Mouse (Mus musculus): ENCODE results near the gene AU040320. TPM values are rescaled to one million over a fixed set of nuclear protein-coding genes. Genes with fewer than 3 reads are reported as not detected.

Gene AU040320
- total RNA-seq, 1 experiment from 2014 or later, result 36.4 TPM

GRCm38 (mm10) chr4:126840996-126841560, 87.7 kb downstream of the AU040320 start:
- ATAC-seq (ENCODE audit: extremely low read depth, insufficient number of reproducible peaks, low FRiP score, poor library complexity, severe bottlenecking), result no peak

DNA sequence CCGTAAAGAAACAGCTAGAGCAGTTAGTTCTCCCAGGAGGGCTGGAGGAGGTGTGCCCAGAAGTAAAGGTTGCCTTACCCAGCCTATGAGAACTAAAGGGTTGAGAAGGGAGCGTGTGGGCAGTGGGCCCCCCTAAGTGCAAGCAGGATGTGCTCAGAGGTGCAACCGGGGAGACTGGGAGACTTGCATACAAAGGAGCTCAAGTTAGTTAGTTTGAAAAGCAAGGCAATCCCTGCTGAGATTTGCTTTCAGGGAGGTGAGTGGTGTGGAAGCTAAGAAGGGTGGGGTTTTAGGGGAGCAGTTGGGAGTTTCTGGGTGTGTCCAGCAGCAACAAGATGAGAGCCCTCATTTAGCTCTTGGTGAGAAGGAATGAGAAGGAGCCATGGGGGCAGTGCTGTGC, 89.6 kb downstream of the AU040320 start:
- no peak for ATAC-seq (ENCODE audit: extremely low read depth, insufficient number of reproducible peaks, low FRiP score, poor library complexity, severe bottlenecking)

DNA sequence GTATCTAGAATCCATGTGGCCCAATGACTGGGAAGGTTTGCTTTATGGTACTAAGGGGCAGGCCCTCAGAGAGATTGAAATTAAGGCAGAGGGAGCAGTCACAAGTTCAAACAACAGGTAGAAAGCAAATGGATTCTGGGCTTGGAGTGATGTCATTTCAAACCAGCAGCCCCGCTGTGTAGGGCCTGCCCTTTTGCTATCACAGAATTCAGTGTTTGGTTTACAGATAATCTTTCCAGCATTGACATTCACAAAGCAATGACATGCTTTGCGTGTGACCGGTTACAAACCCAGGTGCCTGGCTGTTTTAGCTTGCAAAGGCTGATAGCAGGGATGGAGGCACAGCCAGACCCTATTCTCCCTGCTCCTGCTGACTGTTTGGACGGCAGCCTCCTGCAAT, 92.3 kb downstream of the AU040320 start:
- ATAC-seq (ENCODE audit: extremely low read depth, insufficient number of reproducible peaks, low FRiP score, poor library complexity, severe bottlenecking), result no peak

DNA sequence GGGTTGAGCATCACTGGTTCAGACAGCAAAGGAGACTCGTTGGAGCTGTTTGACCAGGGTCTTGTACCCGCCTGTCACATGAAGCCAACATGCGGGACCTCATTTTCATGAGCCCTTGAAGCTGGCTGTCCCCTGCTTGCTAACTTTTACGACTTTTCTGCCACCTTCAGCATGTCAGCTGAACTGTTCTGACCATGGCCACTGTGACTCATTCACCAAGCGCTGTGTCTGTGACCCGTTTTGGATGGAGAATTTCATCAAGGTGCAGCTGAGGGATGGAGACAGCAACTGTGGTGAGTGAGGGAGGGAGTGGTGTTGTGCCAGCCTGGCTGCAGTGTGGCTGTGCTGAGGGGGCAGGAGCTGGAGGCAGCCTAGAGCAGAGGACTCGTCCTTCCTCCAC, 93.6 kb downstream of the AU040320 start:
- no peak for ATAC-seq (ENCODE audit: extremely low read depth, insufficient number of reproducible peaks, low FRiP score, poor library complexity, severe bottlenecking)

DNA sequence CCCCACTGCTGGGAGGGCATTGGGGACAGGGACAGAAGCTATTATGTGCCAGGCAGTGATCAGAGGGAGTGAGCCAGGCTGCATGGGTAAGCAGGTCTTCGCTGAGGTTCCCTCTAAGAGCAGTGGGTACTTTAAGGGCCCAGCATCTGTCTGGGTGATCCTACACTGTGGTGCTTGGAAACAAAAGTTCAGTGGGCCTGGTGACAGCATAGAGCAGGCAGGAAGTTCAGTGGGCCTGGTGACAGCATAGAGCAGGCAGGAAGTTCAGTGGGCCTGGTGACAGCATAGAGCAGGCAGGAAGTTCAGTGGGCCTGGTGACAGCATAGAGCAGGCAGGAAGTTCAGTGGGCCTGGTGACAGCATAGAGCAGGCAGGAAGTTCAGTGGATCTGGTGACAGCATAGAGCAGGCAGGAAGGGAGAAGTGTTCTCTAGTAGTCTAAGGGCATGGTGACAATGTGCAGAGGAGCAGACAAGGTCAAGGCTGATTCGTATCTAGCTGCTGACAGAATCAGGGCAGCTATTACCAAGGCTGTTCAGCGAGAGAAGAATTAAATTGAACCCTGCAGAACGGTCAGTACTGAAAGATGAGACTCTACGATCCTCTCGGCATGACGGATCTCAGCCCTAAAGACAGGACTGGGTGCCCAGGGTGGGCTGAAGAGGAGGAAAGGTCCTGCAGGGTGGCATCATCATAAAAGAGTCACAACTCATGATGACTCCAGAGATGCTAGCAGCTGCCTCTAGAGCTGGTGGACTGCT, 96.9 kb downstream of the AU040320 start:
- ATAC-seq (ENCODE audit: extremely low read depth, insufficient number of reproducible peaks, low FRiP score, poor library complexity, severe bottlenecking), result no peak

DNA sequence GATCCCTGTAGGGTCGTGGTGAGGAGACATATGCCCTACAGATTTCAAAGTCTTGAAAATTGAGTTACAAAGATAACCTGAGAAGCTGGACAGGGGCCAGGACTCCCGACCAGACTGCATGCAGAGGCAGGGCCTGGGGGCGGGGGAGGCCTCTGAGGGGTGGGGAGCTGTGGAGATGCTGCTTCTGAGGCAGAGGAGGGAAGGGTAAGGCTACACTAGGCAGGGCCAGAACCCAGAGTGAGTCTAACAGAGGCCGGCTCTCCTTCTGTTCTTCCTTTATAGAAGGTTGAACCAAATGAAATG, 97.4 kb downstream of the AU040320 start:
- no peak for ATAC-seq (ENCODE audit: extremely low read depth, insufficient number of reproducible peaks, low FRiP score, poor library complexity, severe bottlenecking)

GRCm38 (mm10) chr4:126852971-126853370, 99.6 kb downstream of the AU040320 start:
- no peak for ATAC-seq (ENCODE audit: extremely low read depth, insufficient number of reproducible peaks, low FRiP score, poor library complexity, severe bottlenecking)

DNA sequence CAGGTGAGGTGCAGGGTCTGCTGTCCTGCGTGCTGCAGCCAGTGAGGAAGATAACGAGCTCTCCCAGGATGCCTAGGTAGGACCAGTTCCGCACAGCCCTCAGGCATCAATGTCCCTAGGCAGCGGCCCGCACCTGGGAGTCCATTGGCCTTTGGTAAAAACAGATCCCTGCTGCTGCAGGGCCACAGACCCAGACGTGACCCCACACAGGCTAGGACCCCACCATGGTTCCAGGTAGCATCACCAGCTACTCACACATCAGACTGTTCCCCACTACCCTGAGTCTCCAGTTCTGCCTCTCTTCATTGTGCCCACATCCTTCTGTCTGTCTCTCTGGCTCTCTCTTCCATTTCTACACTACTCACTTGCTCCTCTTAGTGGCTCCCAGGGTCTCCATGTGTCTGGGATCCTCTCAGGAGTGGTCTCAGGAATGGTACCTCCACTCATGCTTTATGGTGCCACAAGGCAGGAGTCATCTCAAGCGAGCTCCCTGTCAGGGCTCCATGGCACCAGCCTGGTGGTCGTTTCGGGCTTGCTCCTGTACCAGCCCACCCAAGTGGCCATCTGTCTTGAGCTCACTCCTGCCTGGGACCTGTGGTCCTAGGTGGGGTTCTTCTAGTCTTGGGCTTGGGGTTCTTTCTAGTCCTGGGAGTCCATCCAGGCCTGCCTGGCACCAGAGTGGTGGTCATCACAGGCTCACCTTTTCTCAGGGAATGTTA, 107.1 kb downstream of the AU040320 start:
- ATAC-seq (ENCODE audit: extremely low read depth, insufficient number of reproducible peaks, low FRiP score, poor library complexity, severe bottlenecking), result no peak

- ATAC-seq (ENCODE audit: extremely low read depth, insufficient number of reproducible peaks, low FRiP score, poor library complexity, severe bottlenecking), result 0 out of 2 replicates have a peak, but pooled peaks have one; percentile 44
These were observed 108.3 kb downstream of the AU040320 start for GRCm38 (mm10) chr4:126861514-126862266.

GRCm38 (mm10) chr4:126868699-126869098, 115.4 kb downstream of the AU040320 start:
- ATAC-seq (ENCODE audit: extremely low read depth, insufficient number of reproducible peaks, low FRiP score, poor library complexity, severe bottlenecking), result no peak

GRCm38 (mm10) chr4:126872717-126873116, 119.4 kb downstream of the AU040320 start:
- no peak for ATAC-seq (ENCODE audit: extremely low read depth, insufficient number of reproducible peaks, low FRiP score, poor library complexity, severe bottlenecking)

GRCm38 (mm10) chr4:126879560-126880275, 126.4 kb downstream of the AU040320 start:
- ATAC-seq (ENCODE audit: extremely low read depth, insufficient number of reproducible peaks, low FRiP score, poor library complexity, severe bottlenecking), result no peak

GRCm38 (mm10) chr4:126883602-126884001, 130.3 kb downstream of the AU040320 start:
- ATAC-seq (ENCODE audit: extremely low read depth, insufficient number of reproducible peaks, low FRiP score, poor library complexity, severe bottlenecking), result no peak

DNA sequence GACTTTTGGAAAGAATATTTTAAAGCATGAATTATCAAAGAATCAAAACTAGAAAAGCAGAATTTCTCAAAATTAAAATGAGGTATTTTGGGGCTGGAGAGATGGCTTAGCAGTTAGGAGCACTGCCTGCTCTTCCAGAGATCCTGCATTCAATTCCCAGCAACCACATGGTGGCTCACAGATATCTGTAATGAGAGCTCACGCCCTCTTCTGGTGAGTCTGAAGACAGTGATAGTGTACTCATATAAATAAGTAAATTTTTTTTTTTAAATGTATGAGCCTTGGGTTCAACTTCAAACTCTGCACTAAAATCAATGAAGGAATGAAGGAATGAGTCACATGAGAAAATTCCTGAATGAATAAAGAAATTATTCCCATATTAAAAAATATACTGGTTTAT, 132.6 kb downstream of the AU040320 start:
- no peak for ATAC-seq (ENCODE audit: extremely low read depth, insufficient number of reproducible peaks, low FRiP score, poor library complexity, severe bottlenecking)

DNA sequence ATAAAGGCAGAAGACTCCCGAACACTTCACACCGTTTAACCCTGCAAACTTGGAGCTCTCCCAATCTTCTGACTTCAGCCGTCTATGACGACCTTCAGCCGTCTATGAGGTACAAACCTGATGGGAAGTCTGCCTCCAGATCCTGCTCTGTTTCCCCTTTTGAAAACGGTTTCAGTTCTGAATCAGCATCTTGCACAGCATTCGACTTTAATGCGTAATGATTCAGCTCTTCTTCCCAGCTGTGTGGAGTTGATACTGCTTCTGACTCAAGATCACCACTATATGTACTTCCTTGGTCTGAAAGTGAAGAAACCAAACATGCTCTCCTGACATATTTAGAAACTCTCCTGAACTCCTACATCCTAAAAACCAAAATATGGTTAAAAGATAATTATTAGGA, 136.5 kb downstream of the AU040320 start:
- no peak for ATAC-seq (ENCODE audit: extremely low read depth, insufficient number of reproducible peaks, low FRiP score, poor library complexity, severe bottlenecking)

Data from neutrophil, adult 5-6 weeks (primary cell).